Mouse (Mus musculus) E14TG2a.4 (cell line): ENCODE results near the gene Tcf3.

Experiments used
- H3K27me3 ChIP-seq: 2 replicates; pipeline ENCODE4 v1.6.1; 2014; ENCODE audit warnings: low read length, control low read depth; ENCODE audit not compliant: insufficient read depth
- H3K36me3 ChIP-seq: 2 replicates; pipeline ENCODE4 v1.6.1; 2014; ENCODE audit warnings: low read length, control low read depth; ENCODE audit not compliant: insufficient read depth
- H3K4me1 ChIP-seq: replicated peaks from 2 replicates; pipeline ENCODE4 v1.6.1; 2014; ENCODE audit warnings: low read depth, low read length, control low read depth
- H3K4me3 ChIP-seq: replicated peaks from 2 replicates; pipeline ENCODE4 v1.5.1; 2014; ENCODE audit warnings: mild to moderate bottlenecking, low read length
- H3K9me3 ChIP-seq: 2 replicates; pipeline ENCODE4 v1.6.1; 2014; ENCODE audit warnings: low read length, control low read depth
- CTCF ChIP-seq: conservative IDR thresholded peaks from 2 replicates; pipeline ENCODE4 v1.5.1; 2014; ENCODE audit warnings: low read length
- NANOG ChIP-seq: IDR thresholded peaks from 2 replicates; pipeline ENCODE4 v1.6.1; 2014; ENCODE audit warnings: borderline replicate concordance, low read length, mixed read lengths
- POU5F1 ChIP-seq: IDR thresholded peaks from 2 replicates; pipeline ENCODE4 v1.6.1; 2014; ENCODE audit warnings: low read length, borderline replicate concordance

Tcf3 gene

DNA sequence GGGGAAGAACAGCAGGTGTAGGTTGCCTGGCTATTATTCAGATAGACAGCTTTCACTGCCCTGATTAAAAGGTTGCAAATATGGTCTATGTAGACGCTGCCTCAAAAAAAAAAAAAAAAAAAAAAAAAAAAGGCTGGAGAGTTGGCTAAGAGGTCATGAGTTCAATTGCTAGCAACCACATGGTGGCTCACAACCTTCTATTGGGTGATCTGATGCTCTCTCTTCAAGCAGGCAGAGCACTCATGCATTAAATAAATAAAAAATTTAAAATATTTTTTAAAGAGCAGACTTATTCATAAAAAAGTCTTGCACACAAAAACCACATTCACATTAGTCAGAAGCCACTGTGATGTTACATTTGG is 35.3 kb downstream of the Tcf3 start:
- H3K4me3 ChIP-seq = peak overlapping the region; percentile 87
- H3K4me1 ChIP-seq = peaks cover 75% of the 10 kb centered on the region
- peaks cover 76% of the 10 kb centered on the region for H3K36me3 ChIP-seq
- H3K27me3 ChIP-seq = no peaks in the 10 kb centered on the region
- H3K9me3 ChIP-seq = no peaks in the 10 kb centered on the region
- TF ChIP-seq NANOG (no peak), CTCF (no peak), POU5F1 (no peak)

GRCm38 (mm10) chr10:80397524-80398173 is 35.8 kb downstream of the Tcf3 start:
- Histone ChIP-seq H3K4me3 (peak overlapping the region; percentile 87), H3K36me3 (peaks cover 76% of the 10 kb centered on the region), H3K27me3 (no peaks in the 10 kb centered on the region), H3K9me3 (no peaks in the 10 kb centered on the region), H3K4me1 (peaks cover 76% of the 10 kb centered on the region)
- TF ChIP-seq CTCF = no peak
- TF ChIP-seq NANOG = no peak
- no peak for TF ChIP-seq POU5F1

DNA sequence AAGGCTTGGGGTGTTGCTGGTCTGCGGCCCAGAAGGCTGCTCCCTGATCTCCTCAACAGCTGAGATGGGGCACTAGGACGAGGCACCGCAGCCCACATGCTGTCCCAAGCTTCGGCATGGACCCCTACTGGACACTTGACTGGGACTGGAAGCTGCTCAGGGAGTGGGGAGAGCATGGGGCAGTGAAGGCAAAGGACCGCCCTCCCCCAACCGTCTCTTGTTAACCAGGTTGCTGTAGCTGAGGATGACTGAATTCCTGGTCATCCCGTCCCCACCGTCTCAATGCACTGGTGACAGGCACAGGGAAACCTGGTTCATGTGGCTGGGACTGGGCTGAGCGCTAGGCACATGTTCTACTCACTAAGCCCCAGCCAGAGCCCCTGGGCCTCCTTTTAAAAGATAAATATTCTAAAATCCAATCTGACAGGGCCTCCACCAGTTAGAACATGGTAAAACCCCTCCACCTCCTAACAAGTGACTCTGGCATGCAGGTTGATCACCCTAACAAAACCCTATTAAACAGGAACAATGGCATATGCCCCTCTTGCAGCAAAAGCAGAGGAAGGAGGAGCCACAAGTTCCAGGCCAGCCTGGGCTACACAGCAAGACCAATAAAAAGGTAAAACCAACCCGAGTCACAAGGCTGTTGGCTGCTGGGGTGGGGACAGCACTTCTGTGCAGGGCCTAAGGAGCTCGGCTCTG is 36.5 kb downstream of the Tcf3 start:
- Histone ChIP-seq H3K9me3 (no peaks in the 10 kb centered on the region), H3K4me3 (peak overlapping the region; percentile 87), H3K4me1 (peaks cover 80% of the 10 kb centered on the region), H3K27me3 (no peaks in the 10 kb centered on the region), H3K36me3 (peaks cover 76% of the 10 kb centered on the region)
- TF ChIP-seq NANOG (peak; percentile 17; the same call in 1 of the 2 replicates), CTCF (no peak)

DNA sequence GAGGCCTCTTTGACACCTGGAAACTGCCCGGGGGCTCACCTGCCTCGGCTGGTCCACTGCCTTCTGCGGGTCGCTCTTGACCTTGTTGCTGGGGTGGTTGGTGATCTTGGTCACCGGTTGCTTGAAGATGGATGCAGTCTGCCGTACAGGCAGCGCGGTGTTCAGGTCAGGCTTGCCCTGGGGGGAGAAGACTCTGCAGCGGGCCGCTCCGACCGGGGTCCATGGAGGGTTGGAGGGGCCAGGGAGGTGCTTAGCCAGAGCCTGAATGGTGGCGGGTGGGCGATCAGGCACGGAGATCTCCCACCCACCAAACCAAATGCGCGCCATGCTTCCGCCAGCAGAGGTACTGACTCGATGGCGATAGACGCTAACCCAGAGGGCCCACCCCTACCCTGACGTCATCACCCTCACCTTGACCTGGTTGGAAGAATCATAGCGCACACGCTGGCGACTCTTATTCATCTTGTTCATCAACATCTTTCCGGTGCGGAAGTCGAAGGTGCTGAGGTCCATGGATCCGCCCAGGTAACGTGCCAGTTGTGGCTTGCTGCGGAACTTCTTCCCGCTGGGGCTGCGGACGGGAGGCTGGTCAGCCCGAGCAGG is 38.3 kb downstream of the Tcf3 start:
- TF ChIP-seq CTCF (no peak), POU5F1 (no peak), NANOG (no peak)

DNA sequence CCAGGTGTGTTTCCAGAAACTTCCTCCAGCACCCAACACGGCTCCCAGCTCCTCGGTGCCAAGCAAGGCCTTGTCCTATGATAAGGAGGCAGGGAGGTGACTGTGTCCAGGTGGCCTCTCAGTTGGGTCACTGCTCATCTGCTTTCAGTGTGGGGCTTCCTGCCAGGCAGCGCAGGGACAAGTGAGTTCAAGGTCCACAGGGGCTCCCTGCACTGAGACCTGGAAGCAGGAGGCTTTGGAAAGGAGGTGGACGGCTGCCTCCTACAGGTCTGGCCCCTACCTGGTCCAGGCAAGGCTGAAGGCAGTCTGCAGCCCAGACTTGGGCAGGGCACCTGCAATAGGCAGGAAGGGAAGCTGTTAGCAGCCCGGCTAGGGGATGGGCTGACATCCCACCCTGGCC is 40.8 kb downstream of the Tcf3 start:
- Histone ChIP-seq H3K36me3 (peaks cover 82% of the 10 kb centered on the region), H3K4me1 (peaks cover 86% of the 10 kb centered on the region), H3K4me3 (no peak overlapping the region), H3K27me3 (no peaks in the 10 kb centered on the region), H3K9me3 (no peaks in the 10 kb centered on the region)
- TF ChIP-seq CTCF (no peak), POU5F1 (no peak), NANOG (no peak)

More for the DNA sequence above, 38.3 kb downstream of the Tcf3 start:
- Histone ChIP-seq H3K4me1 (peaks cover 74% of the 10 kb centered on the region), H3K36me3 (peaks cover 77% of the 10 kb centered on the region), H3K4me3 (peak overlapping the region; percentile 87), H3K9me3 (no peaks in the 10 kb centered on the region), H3K27me3 (no peaks in the 10 kb centered on the region)

- H3K27me3 ChIP-seq = peaks cover 13% of the 10 kb centered on the region
- H3K4me1 ChIP-seq = peaks cover 78% of the 10 kb centered on the region
- H3K4me3 ChIP-seq = no peak overlapping the region
- peaks cover 67% of the 10 kb centered on the region for H3K36me3 ChIP-seq
- H3K9me3 ChIP-seq = no peaks in the 10 kb centered on the region
- TF ChIP-seq NANOG = no peak
- TF ChIP-seq POU5F1 = no peak
- no peak for TF ChIP-seq CTCF
Measured at GRCm38 (mm10) chr10:80390697-80391096, 42.8 kb downstream of the Tcf3 start.

- H3K4me1 ChIP-seq = peaks cover 78% of the 10 kb centered on the region
- H3K9me3 ChIP-seq = no peaks in the 10 kb centered on the region
- H3K27me3 ChIP-seq = peaks cover 13% of the 10 kb centered on the region
- H3K36me3 ChIP-seq = peaks cover 67% of the 10 kb centered on the region
- H3K4me3 ChIP-seq = no peak overlapping the region
- TF ChIP-seq POU5F1 (no peak), NANOG (no peak), CTCF (no peak)
Measured at GRCm38 (mm10) chr10:80389185-80389708, 44.2 kb downstream of the Tcf3 start.

DNA sequence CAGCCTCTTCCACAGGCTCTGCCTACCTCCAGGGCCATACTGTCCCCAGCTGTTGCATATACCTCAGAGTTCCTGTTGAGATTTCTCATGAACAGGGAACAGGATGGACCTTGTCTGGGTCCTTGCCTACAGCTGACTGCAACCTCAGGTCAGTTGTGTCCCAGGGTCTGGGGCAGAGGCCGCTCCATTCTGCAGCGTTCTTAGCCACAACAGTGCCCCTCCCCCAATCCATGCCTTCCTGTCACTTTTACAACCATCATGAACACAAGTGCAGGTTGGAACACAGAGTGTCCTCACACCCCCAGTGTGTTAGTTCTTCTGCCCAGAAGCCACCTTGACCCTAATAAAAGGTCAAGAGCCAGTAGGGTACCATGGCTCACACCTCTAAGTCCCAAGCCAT is 44.7 kb downstream of the Tcf3 start:
- no peaks in the 10 kb centered on the region for H3K9me3 ChIP-seq
- H3K27me3 ChIP-seq = peaks cover 13% of the 10 kb centered on the region
- peaks cover 78% of the 10 kb centered on the region for H3K4me1 ChIP-seq
- peak overlapping the region; percentile 80 for H3K4me3 ChIP-seq
- no peak for TF ChIP-seq CTCF
- TF ChIP-seq POU5F1 = no peak
- TF ChIP-seq NANOG = no peak
- peaks cover 65% of the 10 kb centered on the region for H3K36me3 ChIP-seq
